Mouse (Mus musculus): ENCODE measurements around the gene Ssbp4. TPM values are rescaled to one million over a fixed set of nuclear protein-coding genes. Genes with fewer than 3 reads are reported as not detected.

Gene Ssbp4
- polyA plus RNA-seq, 1 experiment from 2014 or later: 173 TPM

- no peaks in the 10 kb centered on the region for H3K9me3 ChIP-seq (ENCODE audit: control insufficient read depth, low read length)
- H3K27ac ChIP-seq: 0 out of 2 replicates have a peak overlapping the region, but pooled peaks have one; percentile 9
- H3K4me2 ChIP-seq (replicated peaks): peak overlapping the region; percentile 71
- peak overlapping the region; percentile 38 for H3K4me3 ChIP-seq (replicated peaks; ENCODE audit: low read length)
- ATAC-seq (ENCODE audit: low FRiP score): no peak
- no peak for DNase-seq (ENCODE audit: low spot score)
- H3K4me1 ChIP-seq (replicated peaks; ENCODE audit: control insufficient read depth, insufficient read depth, low read length): peaks cover 65% of the 10 kb centered on the region
- WGBS: 6% methylated on average over 55 of the region's 68 CpGs
- H3K9ac ChIP-seq: peak overlapping the region; percentile 61
- H3K36me3 ChIP-seq (replicated peaks; ENCODE audit: control insufficient read depth, insufficient read depth): peaks cover 25% of the 10 kb centered on the region
- H3K27me3 ChIP-seq (ENCODE audit: control insufficient read depth, insufficient read depth, low read length): no peaks in the 10 kb centered on the region; the same call in 1 of the 2 replicates
Measured at GRCm38 (mm10) chr8:70597417-70598272, 11.0 kb downstream of the Ssbp4 start.

DNA sequence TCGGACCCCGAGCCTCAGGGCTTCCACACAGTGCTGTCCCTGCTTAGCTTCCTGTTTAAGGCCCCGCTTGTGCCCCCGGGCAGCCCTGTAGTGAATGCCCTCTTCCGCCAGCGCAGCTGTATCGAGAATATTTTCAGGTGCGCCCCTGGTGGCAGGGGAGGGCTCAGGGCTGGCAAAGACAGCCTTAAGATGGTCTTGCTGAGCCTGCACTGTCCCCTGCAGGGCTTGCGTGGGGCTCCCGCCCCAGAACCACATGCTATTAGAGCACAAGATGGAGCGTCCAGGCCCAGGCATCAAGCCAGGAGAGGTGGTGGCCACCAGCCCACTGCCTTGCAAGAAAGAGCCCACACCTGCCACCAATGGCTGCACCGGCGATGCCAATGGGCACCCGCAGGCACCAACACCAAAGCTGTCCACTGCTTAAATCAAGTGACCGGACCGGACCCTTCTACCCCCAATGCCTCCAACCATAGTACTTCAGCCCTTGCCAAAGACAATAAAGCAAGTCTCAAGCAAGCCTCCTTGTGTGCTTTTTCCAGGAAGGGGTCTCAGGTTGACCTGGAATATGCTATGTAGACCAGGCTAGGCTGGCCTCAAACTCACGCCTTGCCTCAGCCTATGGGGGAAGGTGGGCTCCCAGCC lies 11.8 kb downstream of the Ssbp4 start:
- no peaks in the 10 kb centered on the region; the same call in 1 of the 2 replicates for H3K27me3 ChIP-seq (ENCODE audit: control insufficient read depth, insufficient read depth, low read length)
- no peak for ATAC-seq (ENCODE audit: low FRiP score)
- 0 out of 2 replicates have a peak overlapping the region, but pooled peaks have one; percentile 61 for H3K9ac ChIP-seq
- H3K9me3 ChIP-seq (ENCODE audit: control insufficient read depth, low read length): no peaks in the 10 kb centered on the region
- H3K36me3 ChIP-seq (replicated peaks; ENCODE audit: control insufficient read depth, insufficient read depth): peaks cover 24% of the 10 kb centered on the region
- 78% methylated on average over 17 of the region's 17 CpGs for WGBS
- H3K4me3 ChIP-seq (replicated peaks; ENCODE audit: low read length): 0 out of 2 replicates have a peak overlapping the region, but pooled peaks have one; percentile 38
- no peak for DNase-seq (ENCODE audit: low spot score)
- peak overlapping the region; percentile 71 for H3K4me2 ChIP-seq (replicated peaks)
- no peak overlapping the region for H3K27ac ChIP-seq
- H3K4me1 ChIP-seq (replicated peaks; ENCODE audit: control insufficient read depth, insufficient read depth, low read length): peaks cover 63% of the 10 kb centered on the region

DNA sequence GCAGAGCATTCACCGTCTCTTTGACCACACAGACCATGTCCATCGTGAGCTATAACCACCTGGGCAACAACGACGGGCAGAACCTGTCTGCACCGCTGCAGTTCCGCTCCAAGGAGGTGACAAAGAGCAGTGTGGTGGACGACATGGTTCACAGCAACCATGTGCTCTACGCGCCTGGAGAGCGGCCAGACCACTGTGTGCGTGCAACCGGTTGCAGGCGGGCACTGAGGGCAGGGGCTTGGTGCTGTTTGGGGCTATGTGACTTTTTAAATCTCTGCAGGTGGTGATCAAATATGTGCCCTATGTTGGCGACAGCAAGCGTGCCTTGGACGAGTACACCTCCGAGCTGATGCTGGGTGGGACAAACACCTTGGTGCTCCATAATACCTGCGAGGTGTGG lies 12.5 kb downstream of the Ssbp4 start:
- Histone ChIP-seq H3K27me3 (ENCODE audit: control insufficient read depth, insufficient read depth, low read length) (no peaks in the 10 kb centered on the region; the same call in 1 of the 2 replicates), H3K27ac (no peak overlapping the region), H3K9me3 (ENCODE audit: control insufficient read depth, low read length) (no peaks in the 10 kb centered on the region), H3K4me3 (replicated peaks; ENCODE audit: low read length) (no peak overlapping the region), H3K9ac (no peak overlapping the region), H3K4me1 (replicated peaks; ENCODE audit: control insufficient read depth, insufficient read depth, low read length) (peaks cover 56% of the 10 kb centered on the region), H3K36me3 (replicated peaks; ENCODE audit: control insufficient read depth, insufficient read depth) (peaks cover 31% of the 10 kb centered on the region), H3K4me2 (replicated peaks) (0 out of 2 replicates have a peak overlapping the region, but pooled peaks have one; percentile 99)
- DNase-seq (ENCODE audit: low spot score) (no peak), ATAC-seq (ENCODE audit: low FRiP score) (no peak)
- WGBS: 94% methylated on average over 18 of the region's 18 CpGs

GRCm38 (mm10) chr8:70595811-70596210 lies 12.9 kb downstream of the Ssbp4 start:
- DNase-seq (ENCODE audit: low spot score) (no peak), ATAC-seq (ENCODE audit: low FRiP score) (no peak)
- H3K27me3 ChIP-seq (ENCODE audit: control insufficient read depth, insufficient read depth, low read length): no peaks in the 10 kb centered on the region; the same call in 1 of the 2 replicates
- H3K9ac ChIP-seq: no peak overlapping the region
- peaks cover 52% of the 10 kb centered on the region for H3K4me1 ChIP-seq (replicated peaks; ENCODE audit: control insufficient read depth, insufficient read depth, low read length)
- 93% methylated on average over 12 of the region's 12 CpGs for WGBS
- H3K4me2 ChIP-seq (replicated peaks): 0 out of 2 replicates have a peak overlapping the region, but pooled peaks have one; percentile 99
- no peak overlapping the region for H3K27ac ChIP-seq
- H3K36me3 ChIP-seq (replicated peaks; ENCODE audit: control insufficient read depth, insufficient read depth): peaks cover 34% of the 10 kb centered on the region
- no peaks in the 10 kb centered on the region for H3K9me3 ChIP-seq (ENCODE audit: control insufficient read depth, low read length)
- 0 out of 2 replicates have a peak overlapping the region, but pooled peaks have one; percentile 74 for H3K4me3 ChIP-seq (replicated peaks; ENCODE audit: low read length)

DNA sequence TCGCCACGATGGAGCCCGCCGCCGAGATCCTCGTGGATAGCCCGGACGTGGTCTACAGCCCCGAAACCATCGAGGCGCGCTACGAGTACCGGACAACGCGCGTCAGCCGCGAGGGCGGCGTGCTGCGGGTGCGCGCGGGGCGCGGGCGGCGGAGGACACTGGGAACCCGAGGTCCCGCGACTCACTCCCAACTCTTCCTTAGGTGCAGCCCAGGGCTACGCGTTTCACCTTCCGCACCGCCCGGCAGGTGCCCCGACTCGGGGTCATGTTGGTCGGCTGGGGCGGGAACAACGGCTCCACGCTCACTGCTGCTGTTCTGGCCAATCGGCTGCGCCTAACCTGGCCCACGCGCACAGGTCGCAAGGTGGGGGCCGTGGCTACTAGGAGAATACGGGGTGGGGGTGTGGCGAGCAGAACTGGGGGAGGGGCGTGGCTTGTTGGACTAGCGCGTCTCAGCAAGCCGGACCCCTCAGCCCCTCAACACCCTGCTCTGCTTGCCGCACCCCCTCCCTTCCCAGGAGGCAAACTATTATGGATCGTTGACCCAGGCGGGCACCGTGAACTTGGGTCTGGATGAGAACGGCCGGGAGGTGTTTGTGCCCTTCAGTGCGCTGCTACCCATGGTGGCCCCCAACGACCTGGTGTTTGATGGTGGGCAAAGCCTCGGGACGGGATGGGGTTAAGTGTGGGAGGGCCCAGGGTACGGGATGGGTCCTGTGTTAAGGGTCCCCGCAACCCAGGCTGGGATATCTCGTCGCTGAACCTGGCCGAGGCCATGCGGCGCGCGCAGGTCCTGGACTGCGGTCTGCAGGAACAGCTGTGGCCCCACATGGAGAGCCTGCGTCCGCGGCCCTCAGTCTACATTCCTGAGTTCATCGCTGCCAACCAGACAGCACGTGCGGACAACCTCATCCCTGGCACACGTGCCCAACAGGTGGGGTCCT lies 13.8 kb downstream of the Ssbp4 start:
- DNase-seq (ENCODE audit: low spot score) (peak; percentile 38), ATAC-seq (ENCODE audit: low FRiP score) (peak; percentile 19)
- Histone ChIP-seq H3K4me2 (replicated peaks) (peak overlapping the region; percentile 99), H3K27me3 (ENCODE audit: control insufficient read depth, insufficient read depth, low read length) (no peaks in the 10 kb centered on the region; the same call in 1 of the 2 replicates), H3K9me3 (ENCODE audit: control insufficient read depth, low read length) (no peaks in the 10 kb centered on the region), H3K27ac (peak overlapping the region; percentile 73), H3K4me1 (replicated peaks; ENCODE audit: control insufficient read depth, insufficient read depth, low read length) (peaks cover 43% of the 10 kb centered on the region), H3K9ac (peak overlapping the region; percentile 77), H3K36me3 (replicated peaks; ENCODE audit: control insufficient read depth, insufficient read depth) (peaks cover 43% of the 10 kb centered on the region), H3K4me3 (replicated peaks; ENCODE audit: low read length) (peak overlapping the region; percentile 74)
- WGBS: 10% methylated on average over 81 of the region's 82 CpGs

DNA sequence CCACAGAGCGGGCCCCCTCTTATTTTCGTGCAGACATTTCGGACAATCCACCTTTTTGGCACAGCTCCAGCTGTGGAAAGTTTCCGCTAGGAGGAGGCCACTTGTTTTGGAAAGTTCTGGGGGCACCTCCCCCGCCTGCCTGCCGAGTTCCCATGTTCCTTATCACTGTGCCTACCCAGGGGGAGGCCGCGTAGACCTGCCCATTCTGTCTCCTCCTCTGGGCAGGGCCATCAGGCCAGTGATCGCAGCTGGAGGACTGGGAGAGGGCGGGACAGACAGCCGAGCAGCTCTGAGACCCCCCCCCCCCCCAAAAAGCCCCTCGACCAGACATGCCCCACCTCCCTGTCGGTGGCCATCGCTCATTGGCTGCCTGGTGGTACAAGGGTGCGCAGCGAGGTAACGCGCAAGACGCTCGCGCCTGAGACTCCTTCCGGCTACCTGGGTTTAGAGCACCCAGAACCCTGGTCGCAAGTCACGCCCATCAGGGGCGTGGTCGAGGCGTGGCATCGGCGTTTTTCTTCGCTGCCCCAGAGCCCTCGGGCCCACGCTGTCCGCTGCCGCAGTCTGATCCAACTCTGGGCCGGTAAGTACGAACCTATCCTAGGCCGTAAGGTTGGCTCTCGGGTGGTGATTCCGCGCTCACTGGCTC lies 14.6 kb downstream of the Ssbp4 start, which contains the start of gene Isyna1:
Gene Isyna1 (plus strand): TSS at position 413 of the 649 bp plus-strand sequence.
- peak within 1 kb of the TSS; percentile 74 for H3K4me3 ChIP-seq (replicated peaks; ENCODE audit: low read length)
- ATAC-seq (ENCODE audit: low FRiP score) (peak; percentile 84), DNase-seq (ENCODE audit: low spot score) (peak; percentile 87)
- peak within 1 kb of the TSS; percentile 77 for H3K9ac ChIP-seq
- H3K9me3 ChIP-seq (ENCODE audit: control insufficient read depth, low read length): no peaks in the 10 kb centered on the region
- peaks cover 51% of the 10 kb centered on the region for H3K36me3 ChIP-seq (replicated peaks; ENCODE audit: control insufficient read depth, insufficient read depth)
- H3K4me1 ChIP-seq (replicated peaks; ENCODE audit: control insufficient read depth, insufficient read depth, low read length): peaks cover 38% of the 10 kb centered on the region
- H3K27ac ChIP-seq: peak within 1 kb of the TSS; percentile 73
- H3K4me2 ChIP-seq (replicated peaks): peak within 1 kb of the TSS; percentile 99
- under 1% methylated on average over 39 of the region's 40 CpGs for WGBS
- H3K27me3 ChIP-seq (ENCODE audit: control insufficient read depth, insufficient read depth, low read length): no peaks in the 10 kb centered on the region; the same call in 1 of the 2 replicates

GRCm38 (mm10) chr8:70593173-70593572 lies 15.5 kb downstream of the Ssbp4 start:
- ATAC-seq (ENCODE audit: low FRiP score): no peak
- H3K4me1 ChIP-seq (replicated peaks; ENCODE audit: control insufficient read depth, insufficient read depth, low read length): peaks cover 29% of the 10 kb centered on the region

DNA sequence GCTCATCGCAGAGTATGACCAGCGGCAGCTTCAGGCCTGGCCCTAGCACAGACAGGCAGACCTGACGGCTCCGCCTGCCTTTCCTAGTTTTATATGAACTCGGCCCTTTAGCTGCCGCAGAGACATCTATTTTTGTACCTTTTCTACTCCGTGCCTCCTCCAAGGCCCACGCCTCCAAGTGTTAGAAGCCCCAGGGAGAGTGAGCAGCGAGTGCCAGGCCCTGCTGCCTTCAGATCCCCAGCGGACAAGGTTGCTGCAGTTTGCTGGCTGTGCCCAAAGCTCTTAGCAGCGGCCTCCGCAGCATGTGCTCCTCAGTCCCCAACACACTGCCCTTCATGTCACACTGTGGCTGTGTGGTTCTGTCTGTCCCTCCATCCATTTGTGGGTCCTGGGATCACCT lies 17.1 kb downstream of the Ssbp4 start:
- ATAC-seq (ENCODE audit: low FRiP score): no peak
- no peak for DNase-seq (ENCODE audit: low spot score)
- Histone ChIP-seq H3K36me3 (replicated peaks; ENCODE audit: control insufficient read depth, insufficient read depth) (peaks cover 66% of the 10 kb centered on the region), H3K27ac (no peak overlapping the region), H3K9ac (no peak overlapping the region), H3K4me3 (replicated peaks; ENCODE audit: low read length) (no peak overlapping the region), H3K27me3 (ENCODE audit: control insufficient read depth, insufficient read depth, low read length) (no peaks in the 10 kb centered on the region; the same call in 1 of the 2 replicates), H3K4me1 (replicated peaks; ENCODE audit: control insufficient read depth, insufficient read depth, low read length) (peaks cover 17% of the 10 kb centered on the region), H3K9me3 (ENCODE audit: control insufficient read depth, low read length) (no peaks in the 10 kb centered on the region), H3K4me2 (replicated peaks) (no peak overlapping the region)
- WGBS: 91% methylated on average over 12 of the region's 12 CpGs

More at GRCm38 (mm10) chr8:70593173-70593572, 15.5 kb downstream of the Ssbp4 start:
- no peak for DNase-seq (ENCODE audit: low spot score)
- peaks cover 60% of the 10 kb centered on the region for H3K36me3 ChIP-seq (replicated peaks; ENCODE audit: control insufficient read depth, insufficient read depth)
- H3K4me2 ChIP-seq (replicated peaks): peak overlapping the region; percentile 99; the same call in 1 of the 2 replicates
- H3K9me3 ChIP-seq (ENCODE audit: control insufficient read depth, low read length): no peaks in the 10 kb centered on the region
- peak overlapping the region; percentile 73; the same call in 1 of the 2 replicates for H3K27ac ChIP-seq
- 49% methylated on average over 8 of the region's 8 CpGs for WGBS
- no peak overlapping the region for H3K4me3 ChIP-seq (replicated peaks; ENCODE audit: low read length)
- no peak overlapping the region for H3K9ac ChIP-seq
- H3K27me3 ChIP-seq (ENCODE audit: control insufficient read depth, insufficient read depth, low read length): no peaks in the 10 kb centered on the region; the same call in 1 of the 2 replicates

Data from hindbrain, embryonic 14.5 days (tissue).